Mouse (Mus musculus) right cerebral cortex, postnatal 25 days (tissue): ENCODE data around the gene Ksr2.

ENCODE experiments used
- DNase-seq: peaks from one replicate; pipeline ENCODE4 v3.0.0; 2022

Gene Ksr2

DNA sequence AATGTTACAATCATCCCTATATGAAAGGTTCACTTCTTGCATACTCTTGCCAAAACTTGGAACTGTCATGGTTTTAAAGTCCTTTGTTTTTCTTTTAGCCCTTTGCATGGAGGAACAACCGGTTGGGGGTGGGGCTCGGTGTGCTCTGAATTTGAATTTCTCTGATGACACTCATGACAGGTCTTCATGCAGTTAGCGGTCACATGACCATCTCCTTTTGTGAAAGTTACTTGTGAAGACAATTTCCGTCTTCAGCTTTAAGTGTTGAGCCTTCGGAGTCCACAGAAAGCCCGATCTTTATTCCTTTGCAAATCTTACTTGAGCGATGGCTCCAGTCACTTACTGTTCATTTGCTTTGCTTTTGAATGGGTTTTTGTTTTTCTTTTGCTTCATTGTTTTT lies 397.1 kb downstream of the Ksr2 start:
- DNase-seq: no peak

DNA sequence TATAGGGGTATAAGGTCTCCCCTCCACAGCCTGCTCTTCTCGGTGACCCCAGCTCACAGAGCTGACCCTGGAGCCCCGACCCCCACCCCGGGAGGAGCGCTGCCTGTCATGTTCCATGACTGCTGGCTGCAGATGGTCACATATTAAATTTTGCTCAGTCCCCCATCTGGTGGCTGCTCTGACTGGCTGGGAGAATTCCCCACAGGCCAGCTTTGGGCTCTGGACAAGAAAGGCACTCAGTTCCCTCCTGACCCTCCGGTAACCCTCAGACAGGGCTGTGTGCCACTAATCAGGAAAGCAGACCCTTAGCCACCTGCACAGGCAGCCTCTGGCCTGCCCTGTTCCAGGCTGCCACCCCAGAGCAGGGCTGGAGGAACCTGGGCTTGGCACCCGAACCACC lies 405.0 kb downstream of the Ksr2 start:
- DNase-seq: no peak

DNA sequence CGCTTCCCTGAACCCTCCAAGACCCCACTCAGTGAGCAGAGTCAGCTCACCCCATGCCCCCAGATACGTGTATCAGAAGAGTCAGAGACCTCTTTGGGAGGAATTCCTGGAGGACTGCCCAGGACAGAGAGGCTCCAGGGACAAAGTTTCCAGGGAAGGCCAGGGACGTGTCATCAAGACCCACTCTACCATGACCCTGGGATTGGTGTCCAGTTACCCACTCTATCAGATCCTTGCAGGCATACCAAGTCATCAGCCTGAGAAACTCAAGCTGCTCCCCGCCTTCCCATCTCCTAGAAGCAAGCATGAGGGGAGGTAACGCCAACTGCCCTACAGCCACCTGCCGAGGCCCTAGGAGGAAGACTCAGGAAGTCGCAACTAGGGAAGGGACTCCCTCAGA lies 406.6 kb downstream of the Ksr2 start:
- no peak for DNase-seq

DNA sequence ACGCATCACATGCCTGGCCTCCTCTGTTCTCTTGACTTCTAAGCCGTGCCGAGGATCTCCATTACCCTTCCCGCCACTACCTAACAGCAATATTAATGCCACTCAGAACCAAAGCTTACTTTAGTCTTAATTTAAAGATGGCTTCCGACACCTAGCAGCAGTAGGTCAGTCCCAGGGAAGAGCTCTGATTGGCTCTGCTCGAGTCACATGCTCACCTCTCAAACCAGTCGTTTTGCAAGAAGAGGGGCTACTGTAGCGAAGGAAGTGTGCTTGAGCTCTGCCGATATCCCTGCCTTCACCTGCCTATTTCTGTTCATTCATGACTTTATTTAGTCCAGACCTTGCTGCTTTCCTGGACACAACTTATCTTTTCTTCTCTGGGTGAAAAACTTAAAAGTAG lies 410.0 kb downstream of the Ksr2 start:
- DNase-seq: no peak

DNA sequence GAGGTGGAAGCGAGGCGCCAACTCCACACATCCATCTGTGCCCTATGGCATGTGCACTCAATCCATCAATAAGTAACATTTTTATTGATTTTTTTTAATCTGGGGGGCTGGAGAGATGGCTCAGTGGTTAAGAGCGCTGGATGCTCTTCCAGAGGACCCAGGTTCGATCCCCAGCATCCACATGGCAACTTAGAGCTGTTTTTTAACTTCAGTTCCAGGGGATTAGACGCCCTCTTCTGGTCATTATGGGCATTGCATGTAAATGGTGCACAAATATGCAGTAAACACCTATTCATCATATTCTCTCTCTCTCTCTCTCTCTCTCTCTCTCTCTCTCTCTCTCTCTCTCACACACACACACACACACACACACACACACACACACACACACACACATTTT lies 410.7 kb downstream of the Ksr2 start:
- no peak for DNase-seq
